Mouse (Mus musculus): ENCODE data around the gene Shisa9. TPM values are rescaled to one million over a fixed set of nuclear protein-coding genes. Genes with fewer than 3 reads are reported as not detected.

Gene Shisa9
- polyA plus RNA-seq, 2 experiments = 0.21 to 0.27 TPM

GRCm38 (mm10) chr16:12116926-12117325, 133.0 kb downstream of the Shisa9 start:
- H3K9me3 ChIP-seq (ENCODE audit: control insufficient read depth, low read length) = no peaks in the 10 kb centered on the region
- H3K27me3 ChIP-seq (ENCODE audit: control insufficient read depth, insufficient read depth, low read length) = no peaks in the 10 kb centered on the region
- no peak overlapping the region for H3K9ac ChIP-seq (replicated peaks)
- ATAC-seq (ENCODE audit: insufficient read depth) (no peak), DNase-seq (ENCODE audit: low read depth in 3 of 3, low spot score in 3 of 3) (no peak)
- H3K4me2 ChIP-seq (ENCODE audit: low read depth) = no peak overlapping the region
- H3K4me3 ChIP-seq (ENCODE audit: insufficient read depth in 1 of 2, low read depth in 2 of 2, low read length in 2 of 2) = no peak overlapping the region
- TF ChIP-seq CTCF (IDR thresholded peaks at IDR 0.05; ENCODE audit: low read depth) = no peak
- no peak for TF ChIP-seq EP300 (IDR thresholded peaks at IDR 0.05; ENCODE audit: low read depth)
- no peaks in the 10 kb centered on the region for H3K36me3 ChIP-seq (replicated peaks; ENCODE audit: control insufficient read depth, insufficient read depth, low read depth)
- 70% methylated on average over 1 of the region's 1 CpGs for WGBS (ENCODE audit: insufficient replicate concordance)
- no peaks in the 10 kb centered on the region for H3K4me1 ChIP-seq (replicated peaks; ENCODE audit: control insufficient read depth in 2 of 2, insufficient read depth in 2 of 2, low read length in 1 of 2)
- no peak overlapping the region for H3K27ac ChIP-seq

- H3K9me3 ChIP-seq (ENCODE audit: control insufficient read depth, low read length) = no peaks in the 10 kb centered on the region
- no peaks in the 10 kb centered on the region for H3K36me3 ChIP-seq (replicated peaks; ENCODE audit: control insufficient read depth, insufficient read depth, low read depth)
- no peak overlapping the region for H3K4me2 ChIP-seq (ENCODE audit: low read depth)
- H3K27ac ChIP-seq = no peak overlapping the region
- TF ChIP-seq CTCF (IDR thresholded peaks at IDR 0.05; ENCODE audit: low read depth) (no peak), EP300 (IDR thresholded peaks at IDR 0.05; ENCODE audit: low read depth) (no peak)
- H3K4me3 ChIP-seq (ENCODE audit: insufficient read depth in 1 of 2, low read depth in 2 of 2, low read length in 2 of 2) = no peak overlapping the region
- DNase-seq (ENCODE audit: low read depth in 3 of 3, low spot score in 3 of 3) (no peak), ATAC-seq (ENCODE audit: insufficient read depth) (no peak)
- WGBS (ENCODE audit: insufficient replicate concordance) = 59% methylated on average over 3 of the region's 3 CpGs
- no peaks in the 10 kb centered on the region for H3K4me1 ChIP-seq (replicated peaks; ENCODE audit: control insufficient read depth in 2 of 2, insufficient read depth in 2 of 2, low read length in 1 of 2)
- H3K27me3 ChIP-seq (ENCODE audit: control insufficient read depth, insufficient read depth, low read length) = no peaks in the 10 kb centered on the region
- H3K9ac ChIP-seq (replicated peaks) = no peak overlapping the region
These were observed 135.6 kb downstream of the Shisa9 start for GRCm38 (mm10) chr16:12119463-12119862.

- Histone ChIP-seq H3K27me3 (ENCODE audit: control insufficient read depth, insufficient read depth, low read length) (no peaks in the 10 kb centered on the region), H3K27ac (no peak overlapping the region), H3K9ac (replicated peaks) (no peak overlapping the region), H3K4me3 (ENCODE audit: insufficient read depth in 1 of 2, low read depth in 2 of 2, low read length in 2 of 2) (no peak overlapping the region), H3K4me2 (ENCODE audit: low read depth) (no peak overlapping the region), H3K9me3 (ENCODE audit: control insufficient read depth, low read length) (no peaks in the 10 kb centered on the region), H3K36me3 (replicated peaks; ENCODE audit: control insufficient read depth, insufficient read depth, low read depth) (no peaks in the 10 kb centered on the region), H3K4me1 (replicated peaks; ENCODE audit: control insufficient read depth in 2 of 2, insufficient read depth in 2 of 2, low read length in 1 of 2) (no peaks in the 10 kb centered on the region)
- DNase-seq (ENCODE audit: low read depth in 3 of 3, low spot score in 3 of 3) (no peak), ATAC-seq (ENCODE audit: insufficient read depth) (no peak)
- 64% methylated on average over 3 of the region's 3 CpGs for WGBS (ENCODE audit: insufficient replicate concordance)
- TF ChIP-seq CTCF (IDR thresholded peaks at IDR 0.05; ENCODE audit: low read depth) = no peak
- TF ChIP-seq EP300 (IDR thresholded peaks at IDR 0.05; ENCODE audit: low read depth) = no peak
These were observed 145.9 kb downstream of the Shisa9 start for GRCm38 (mm10) chr16:12129782-12130181.

GRCm38 (mm10) chr16:12146666-12147065, 162.8 kb downstream of the Shisa9 start:
- Histone ChIP-seq H3K4me1 (replicated peaks; ENCODE audit: control insufficient read depth in 2 of 2, insufficient read depth in 2 of 2, low read length in 1 of 2) (no peaks in the 10 kb centered on the region), H3K9me3 (ENCODE audit: control insufficient read depth, low read length) (no peaks in the 10 kb centered on the region), H3K4me2 (ENCODE audit: low read depth) (no peak overlapping the region), H3K27me3 (ENCODE audit: control insufficient read depth, insufficient read depth, low read length) (no peaks in the 10 kb centered on the region), H3K4me3 (ENCODE audit: insufficient read depth in 1 of 2, low read depth in 2 of 2, low read length in 2 of 2) (no peak overlapping the region), H3K27ac (no peak overlapping the region), H3K9ac (replicated peaks) (no peak overlapping the region), H3K36me3 (replicated peaks; ENCODE audit: control insufficient read depth, insufficient read depth, low read depth) (no peaks in the 10 kb centered on the region)
- DNase-seq (ENCODE audit: low read depth in 3 of 3, low spot score in 3 of 3) (no peak), ATAC-seq (ENCODE audit: insufficient read depth) (no peak)
- TF ChIP-seq EP300 (IDR thresholded peaks at IDR 0.05; ENCODE audit: low read depth) = no peak
- TF ChIP-seq CTCF (IDR thresholded peaks at IDR 0.05; ENCODE audit: low read depth) = no peak

DNA sequence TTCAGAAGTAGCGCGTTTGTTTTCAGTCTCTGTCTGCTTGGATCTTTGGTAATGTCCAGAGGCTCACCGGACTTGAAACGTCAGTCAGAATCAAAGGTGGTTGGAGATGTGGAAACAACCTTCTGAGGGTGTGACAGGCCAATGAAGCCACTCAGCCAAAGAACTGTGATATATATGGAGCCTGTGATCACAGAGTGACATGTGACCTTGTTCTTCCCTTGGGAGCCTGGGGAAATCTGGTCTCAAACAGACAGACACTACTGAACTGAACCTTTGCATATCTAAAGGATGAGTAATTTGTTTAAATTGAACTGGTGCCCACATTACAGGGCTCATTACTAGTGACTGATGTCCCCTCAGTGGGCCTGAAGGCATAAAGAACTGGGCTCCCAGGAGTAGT, 168.1 kb downstream of the Shisa9 start:
- H3K27ac ChIP-seq = no peak overlapping the region
- H3K9ac ChIP-seq (replicated peaks) = no peak overlapping the region
- H3K27me3 ChIP-seq (ENCODE audit: control insufficient read depth, insufficient read depth, low read length) = no peaks in the 10 kb centered on the region
- 85% methylated on average over 4 of the region's 4 CpGs for WGBS (ENCODE audit: insufficient replicate concordance)
- no peak for ATAC-seq (ENCODE audit: insufficient read depth)
- H3K36me3 ChIP-seq (replicated peaks; ENCODE audit: control insufficient read depth, insufficient read depth, low read depth) = no peaks in the 10 kb centered on the region
- DNase-seq (ENCODE audit: low read depth in 3 of 3, low spot score in 3 of 3) = no peak
- no peaks in the 10 kb centered on the region for H3K4me1 ChIP-seq (replicated peaks; ENCODE audit: control insufficient read depth in 2 of 2, insufficient read depth in 2 of 2, low read length in 1 of 2)
- TF ChIP-seq CTCF (IDR thresholded peaks at IDR 0.05; ENCODE audit: low read depth) (no peak), EP300 (IDR thresholded peaks at IDR 0.05; ENCODE audit: low read depth) (no peak)
- no peak overlapping the region for H3K4me3 ChIP-seq (ENCODE audit: insufficient read depth in 1 of 2, low read depth in 2 of 2, low read length in 2 of 2)
- H3K4me2 ChIP-seq (ENCODE audit: low read depth) = no peak overlapping the region
- H3K9me3 ChIP-seq (ENCODE audit: control insufficient read depth, low read length) = no peaks in the 10 kb centered on the region

All from liver, embryonic 14.5 days (tissue).